Mouse (Mus musculus) kidney, adult 2 months (tissue): ENCODE results near the gene Adk. TPM values are rescaled to one million over a fixed set of nuclear protein-coding genes. Genes with fewer than 3 reads are reported as not detected.

Experiments
- DNase-seq: peaks from one replicate; pipeline ENCODE4 v3.0.0; 2021
- H3K27ac ChIP-seq: fragments of 200-500 bp; 2 replicates; pipeline ENCODE4 v1.5.1; 2012; ENCODE audit warnings: low read depth, low read length, control low read depth, inconsistent platforms; ENCODE audit not compliant: insufficient read depth
- H3K27me3 ChIP-seq: fragments of 200-500 bp; replicated peaks from 2 replicates; pipeline ENCODE4 v1.6.1; 2012; ENCODE audit warnings: mild to moderate bottlenecking, moderate library complexity, low read length, inconsistent platforms; ENCODE audit not compliant: control insufficient read depth, insufficient read depth
- H3K36me3 ChIP-seq: fragments of 200-500 bp; 2 replicates; pipeline ENCODE4 v1.6.1; 2012; ENCODE audit warnings: mild to moderate bottlenecking, moderate library complexity, low read length, inconsistent platforms; ENCODE audit not compliant: control insufficient read depth, insufficient read depth
- H3K4me1 ChIP-seq: fragments of 200-500 bp; 2 replicates; pipeline ENCODE4 v1.6.1; 2011; ENCODE audit warnings: low read length; ENCODE audit not compliant: control insufficient read depth, insufficient read depth
- H3K4me3 ChIP-seq: fragments of 200-500 bp; 2 replicates; pipeline ENCODE4 v1.5.1; 2011; ENCODE audit warnings: mild to moderate bottlenecking, low read depth, low read length, control low read depth; ENCODE audit not compliant: insufficient read depth
- CTCF ChIP-seq: fragments of 200-500 bp; conservative IDR thresholded peaks from 2 replicates; pipeline ENCODE4 v1.5.1; 2011; ENCODE audit warnings: low read depth, mild to moderate bottlenecking, control low read depth, low read length, moderate library complexity, mixed read lengths; ENCODE audit not compliant: insufficient read depth, insufficient read length
- POLR2A ChIP-seq: fragments of 200-500 bp; IDR thresholded peaks from one replicate; pipeline ENCODE4 v1.6.1; 2011; ENCODE audit warnings: low read depth, low read length, control low read depth
- WGBS: fragments of 180-500 bp; shearing (Covaris S2); methylation state at CpG from one replicate; pipeline ENCODE4 v1.1.7; 2018; 5-methylcytosine and 5-hydroxymethylcytosine counted together
- polyA plus RNA-seq: library from polyadenylated mRNA; depleted of rRNA; stranded (reverse); fragments of >200 nt; gene quantifications from 2 replicates; pipeline ENCODE4 v1.2.3, GENCODE M21; 2012

Adk gene
- polyA plus RNA-seq, 1 experiment, result 121 TPM

GRCm38 (mm10) chr14:21119653-21120313 is 67.4 kb downstream of the Adk start:
- Histone ChIP-seq H3K27me3 (no peaks in the 10 kb centered on the region), H3K4me3 (no peak overlapping the region), H3K36me3 (no peaks in the 10 kb centered on the region), H3K27ac (no peak overlapping the region), H3K4me1 (no peaks in the 10 kb centered on the region; the same call in 1 of the 2 replicates)
- DNase-seq, result no peak
- TF ChIP-seq CTCF, result no peak
- TF ChIP-seq POLR2A, result no peak
- 76% methylated on average over 9 of the region's 9 CpGs for WGBS

DNA sequence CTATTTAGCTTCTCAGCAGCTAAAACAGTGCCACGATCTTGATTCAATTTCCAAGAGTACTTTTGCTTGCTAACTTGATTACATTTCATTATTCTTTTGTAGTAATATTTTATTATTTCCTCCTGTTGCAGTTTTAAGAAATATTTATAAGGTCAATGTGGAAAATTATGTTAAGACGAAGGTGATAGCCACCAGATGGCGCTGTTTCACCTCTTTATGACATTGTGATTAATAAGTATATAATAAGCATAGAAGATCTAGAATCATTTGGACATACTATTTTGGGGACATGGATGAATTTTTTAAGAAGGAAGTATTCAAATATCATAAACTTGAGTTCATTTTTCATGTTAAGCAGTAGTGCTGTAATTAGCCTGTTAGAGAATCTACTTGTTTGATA is 68.1 kb downstream of the Adk start:
- H3K36me3 ChIP-seq, result no peaks in the 10 kb centered on the region
- H3K4me3 ChIP-seq, result no peak overlapping the region
- peak; percentile 52 for DNase-seq
- no peak overlapping the region for H3K27ac ChIP-seq
- WGBS, result 28% methylated on average over 3 of the region's 3 CpGs
- no peaks in the 10 kb centered on the region; the same call in 1 of the 2 replicates for H3K4me1 ChIP-seq
- TF ChIP-seq POLR2A (no peak), CTCF (no peak)
- H3K27me3 ChIP-seq, result no peaks in the 10 kb centered on the region

DNA sequence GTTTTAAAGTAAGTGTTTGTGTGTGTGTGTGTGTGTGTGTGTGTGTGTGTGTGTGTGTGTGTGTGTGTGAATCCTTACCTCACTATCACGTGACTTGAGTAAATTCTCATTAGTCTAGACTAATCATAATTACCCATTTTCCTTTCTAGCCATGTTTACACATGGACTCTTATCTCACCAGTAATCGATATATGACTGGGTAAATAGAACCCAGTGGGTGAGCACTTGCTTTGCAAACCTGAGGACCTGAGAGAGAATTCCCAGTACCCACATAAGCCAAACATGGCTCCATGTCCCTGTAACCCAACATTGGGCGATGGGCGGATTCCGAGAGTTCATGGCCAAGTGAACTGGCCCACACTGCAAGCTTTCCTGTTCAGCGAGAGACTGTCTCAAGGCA is 74.8 kb downstream of the Adk start:
- Histone ChIP-seq H3K27me3 (no peaks in the 10 kb centered on the region), H3K4me3 (no peak overlapping the region), H3K36me3 (no peaks in the 10 kb centered on the region), H3K4me1 (no peaks in the 10 kb centered on the region), H3K27ac (no peak overlapping the region)
- 96% methylated on average over 6 of the region's 6 CpGs for WGBS
- TF ChIP-seq CTCF (no peak), POLR2A (no peak)
- DNase-seq, result no peak

GRCm38 (mm10) chr14:21136906-21137305 is 84.5 kb downstream of the Adk start:
- peak; percentile 68 for DNase-seq
- WGBS, result 70% methylated on average over 1 of the region's 1 CpGs
- Histone ChIP-seq H3K27me3 (no peaks in the 10 kb centered on the region), H3K4me1 (no peaks in the 10 kb centered on the region), H3K27ac (no peak overlapping the region), H3K36me3 (no peaks in the 10 kb centered on the region), H3K4me3 (no peak overlapping the region)
- TF ChIP-seq CTCF, result peak; percentile 48
- TF ChIP-seq POLR2A, result no peak

DNA sequence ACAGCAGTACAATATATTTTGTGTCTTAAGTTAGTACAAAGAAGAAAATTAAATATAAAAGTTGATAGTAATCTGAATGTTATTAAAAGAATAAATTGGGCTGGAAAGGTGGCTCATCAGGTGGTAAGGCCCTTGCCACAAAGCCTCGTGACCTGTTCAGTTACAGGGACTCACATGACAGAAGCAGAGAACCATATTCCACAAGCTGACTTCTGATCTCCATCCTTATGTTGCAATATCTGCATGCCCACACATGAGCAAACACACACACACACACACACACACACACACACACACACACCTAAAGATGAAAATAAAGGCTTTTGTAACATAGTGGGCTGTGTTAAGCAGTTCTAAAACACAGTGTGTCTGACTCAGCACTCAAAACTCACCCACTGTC is 90.2 kb downstream of the Adk start:
- Histone ChIP-seq H3K36me3 (no peaks in the 10 kb centered on the region), H3K27ac (no peak overlapping the region), H3K4me3 (no peak overlapping the region), H3K27me3 (no peaks in the 10 kb centered on the region), H3K4me1 (no peaks in the 10 kb centered on the region)
- DNase-seq, result no peak
- 91% methylated on average over 1 of the region's 1 CpGs for WGBS
- TF ChIP-seq CTCF, result no peak
- no peak for TF ChIP-seq POLR2A

DNA sequence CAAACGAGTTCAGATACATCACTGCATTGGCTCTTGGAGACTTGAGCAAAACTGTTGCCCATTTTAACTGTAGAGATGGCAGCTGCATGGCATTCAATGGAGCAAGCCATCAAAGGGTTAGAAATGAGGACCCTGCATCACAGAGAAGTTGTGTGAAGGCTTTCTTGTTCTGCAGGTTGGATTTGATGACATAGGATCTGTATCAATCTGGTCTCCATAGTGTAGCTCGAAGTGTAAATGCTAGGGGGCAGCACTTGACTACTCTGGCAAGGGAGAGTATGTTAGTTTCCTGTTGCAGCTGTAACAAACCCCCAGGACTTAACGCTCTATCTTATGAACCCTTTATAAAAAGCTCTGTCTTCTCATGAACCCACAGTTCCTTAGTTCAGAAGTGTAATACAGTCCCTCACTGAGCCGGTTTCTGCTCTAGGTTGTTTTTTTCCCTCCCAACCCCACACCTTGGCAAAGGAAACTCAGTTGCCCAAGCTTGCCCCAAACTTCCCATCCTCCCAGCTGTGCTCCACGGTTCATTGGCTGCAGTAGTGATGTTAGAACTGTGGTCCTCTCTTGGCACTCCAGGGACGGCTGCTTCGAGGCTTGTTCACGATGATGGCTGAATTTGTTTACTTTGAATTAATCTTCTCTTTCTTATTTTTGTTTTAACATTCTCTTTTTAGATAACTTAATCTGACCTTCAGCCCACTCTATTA is 91.2 kb downstream of the Adk start:
- H3K4me1 ChIP-seq, result no peaks in the 10 kb centered on the region
- peak; percentile 37 for DNase-seq
- TF ChIP-seq CTCF (0 out of 2 replicates have a peak, but pooled peaks have one; percentile 13), POLR2A (no peak)
- no peak overlapping the region for H3K4me3 ChIP-seq
- no peaks in the 10 kb centered on the region for H3K36me3 ChIP-seq
- 40% methylated on average over 8 of the region's 8 CpGs for WGBS
- H3K27ac ChIP-seq, result no peak overlapping the region
- H3K27me3 ChIP-seq, result no peaks in the 10 kb centered on the region

DNA sequence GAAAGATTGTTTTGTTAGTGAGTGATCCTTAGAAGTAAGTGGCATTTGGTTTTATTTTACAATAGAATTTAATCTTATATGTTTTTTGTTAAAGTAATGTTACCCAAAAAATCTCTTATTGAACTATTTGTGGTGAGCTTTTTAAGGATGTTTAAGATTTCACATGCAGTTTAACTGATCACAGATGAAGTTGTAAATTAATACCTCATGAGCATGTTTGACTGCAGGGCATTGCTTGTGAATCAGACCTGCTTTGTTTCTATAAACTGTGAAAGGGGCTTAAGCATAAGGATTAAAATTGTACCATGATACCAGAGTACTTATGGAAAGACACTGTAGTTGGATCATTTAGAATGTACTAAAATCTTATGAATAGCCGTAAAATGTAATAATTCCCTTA is 94.8 kb downstream of the Adk start:
- H3K27ac ChIP-seq, result no peak overlapping the region
- H3K27me3 ChIP-seq, result no peaks in the 10 kb centered on the region
- H3K4me3 ChIP-seq, result no peak overlapping the region
- H3K36me3 ChIP-seq, result no peaks in the 10 kb centered on the region
- 94% methylated on average over 1 of the region's 1 CpGs for WGBS
- DNase-seq, result no peak
- H3K4me1 ChIP-seq, result no peaks in the 10 kb centered on the region
- TF ChIP-seq POLR2A, result no peak
- no peak for TF ChIP-seq CTCF
